In the genomic region with DNA sequence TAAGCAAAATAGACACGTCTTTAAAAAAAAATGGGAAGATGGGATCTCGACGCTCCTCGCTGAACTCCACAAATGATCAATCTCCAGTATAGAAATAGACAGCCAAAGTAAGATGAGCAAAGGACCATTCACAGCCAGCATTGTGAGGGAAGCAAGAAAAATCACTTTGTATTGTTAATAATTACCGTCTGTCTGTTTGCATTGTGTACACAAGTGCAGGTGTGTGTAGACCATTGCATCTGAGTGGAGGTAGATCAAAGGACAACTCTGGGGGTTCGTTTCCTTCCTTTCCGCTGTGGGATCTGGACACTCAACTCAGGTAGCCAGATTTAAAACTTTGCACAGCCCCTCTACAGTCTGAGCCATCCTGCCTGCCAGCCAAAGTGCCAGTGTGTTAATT, we compare ENCODE assay signal across 21 mouse cellular contexts.
"Had no signal": no experiment of that assay in that cellular context is flagged by ENCODE, and none has a peak within 500 bp of the region (broad histone marks: within the 10 kb centered on the region; RNA-seq: fewer than 3 reads in every experiment).

No protein-coding gene starts in this region.

- H3K9ac ChIP-seq: heart, embryonic 12.5 days; hindbrain, embryonic 14.5 days; limb, embryonic 12.5 days had no signal

- H3K27me3 ChIP-seq: heart, embryonic 12.5 days; limb, embryonic 12.5 days had no signal

- H3K9me3 ChIP-seq: heart, embryonic 10.5 days; heart, embryonic 12.5 days; limb, embryonic 10.5 days had no signal

- H3K4me3 ChIP-seq: gastrocnemius, adult 2 months; heart, embryonic 10.5 days; heart, embryonic 12.5 days; layer of hippocampus, adult 2 months; left cerebral cortex, adult 2 months; limb, embryonic 10.5 days; limb, embryonic 12.5 days had no signal

- ATAC-seq: forebrain, embryonic 16.5 days; hindbrain, embryonic 16.5 days; inflammation-experienced regulatory T-cells, adult 6 months; intestine, postnatal 0 days had no signal

- H3K27ac ChIP-seq: gastrocnemius, adult 2 months; heart, embryonic 10.5 days; hindbrain, embryonic 14.5 days; layer of hippocampus, adult 2 months; left cerebral cortex, adult 2 months; limb, embryonic 10.5 days; limb, embryonic 12.5 days had no signal

- H3K4me2 ChIP-seq: heart, embryonic 12.5 days; hindbrain, embryonic 14.5 days; limb, embryonic 12.5 days had no signal

- DNase-seq: gastrocnemius, adult 2 months; gastrocnemius, postnatal 10 days; gastrocnemius, postnatal 25 days; heart, adult 18-20 months; heart, postnatal 10 days; kidney, adult 18-20 months; kidney, adult 8-10 months; kidney, postnatal 10 days; kidney, postnatal 25 days; kidney, postnatal 4 days had no signal
